Mouse (Mus musculus) cerebellum, adult 9-11 months (tissue): Measurements from ENCODE around the gene Ubtd1.

Experiments used
- DNase-seq: peaks from one replicate; pipeline ENCODE4 v3.0.0; 2022

Gene Ubtd1

DNA sequence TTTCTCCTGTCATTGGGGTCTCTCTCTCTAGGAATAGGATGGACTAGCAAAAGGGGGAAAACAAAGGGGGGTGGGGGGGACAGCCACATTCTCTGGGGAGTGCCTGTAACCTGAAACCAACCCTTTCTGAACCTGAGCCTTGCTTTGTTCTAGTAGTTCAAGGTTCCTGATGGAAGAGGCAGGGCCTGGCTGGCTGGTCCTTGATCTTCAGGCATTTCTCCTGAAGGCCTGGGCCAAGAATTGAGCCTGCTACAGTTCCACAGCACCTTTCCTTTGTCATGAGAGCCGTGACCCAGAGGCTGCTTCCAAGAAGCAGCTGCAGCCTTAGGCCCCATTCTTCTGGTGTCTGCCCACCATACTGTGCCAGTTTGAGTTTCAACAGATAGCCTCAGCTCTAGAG, 13.9 kb downstream of the Ubtd1 start:
- DNase-seq = no peak

DNA sequence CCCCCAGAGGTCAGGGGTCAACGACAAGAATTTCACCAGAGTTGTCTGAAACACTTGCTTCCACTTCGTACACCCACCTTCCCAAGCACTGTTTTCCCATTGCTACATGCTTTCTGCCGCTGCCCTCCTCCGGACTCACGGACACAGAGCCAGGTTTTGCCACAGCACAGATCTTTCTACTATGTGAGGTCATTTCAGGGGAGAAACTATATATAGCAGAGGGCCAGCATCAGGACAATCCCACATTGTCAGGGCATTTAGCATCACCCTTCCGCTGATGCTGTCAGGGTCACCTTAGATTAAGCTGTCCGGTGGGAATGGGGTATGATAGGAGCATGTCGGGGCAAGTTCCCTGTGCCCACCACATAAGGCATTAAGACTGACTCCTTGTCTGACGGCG, 15.5 kb downstream of the Ubtd1 start:
- no peak for DNase-seq

- DNase-seq = no peak
Measured at GRCm38 (mm10) chr19:41998770-41999548, 17.4 kb downstream of the Ubtd1 start.

DNA sequence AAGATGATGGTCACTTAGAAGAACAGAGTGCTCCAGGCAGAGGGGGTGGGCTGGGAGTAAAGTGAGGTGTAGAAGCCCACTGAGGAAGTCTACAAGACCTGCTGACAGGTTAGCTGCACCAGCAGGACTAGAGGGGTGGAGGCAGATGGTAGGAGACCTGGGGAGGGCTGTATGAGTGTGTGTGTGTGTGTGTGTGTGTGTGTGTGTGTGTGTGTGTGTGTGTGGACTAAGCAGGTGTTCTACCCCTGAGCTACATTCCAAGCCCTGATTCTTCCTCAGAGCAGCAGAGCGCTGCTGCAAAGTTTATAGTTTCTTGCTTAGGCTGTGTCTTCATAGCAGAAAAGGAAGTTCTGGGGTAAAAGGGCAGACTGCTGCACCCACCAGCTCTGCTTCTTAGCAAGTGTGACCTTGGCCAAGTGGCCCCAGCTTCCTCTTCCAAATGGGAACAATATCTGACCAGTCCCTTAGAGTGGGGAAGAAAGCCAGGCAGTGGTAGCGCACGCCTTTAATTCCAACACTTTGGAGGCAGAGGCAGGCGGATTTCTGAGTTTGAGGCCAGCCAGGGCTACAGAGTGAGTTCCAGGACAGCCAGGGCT, 18.2 kb downstream of the Ubtd1 start:
- DNase-seq = no peak

- no peak for DNase-seq
Measured at GRCm38 (mm10) chr19:42000446-42000958, 18.9 kb downstream of the Ubtd1 start.

DNA sequence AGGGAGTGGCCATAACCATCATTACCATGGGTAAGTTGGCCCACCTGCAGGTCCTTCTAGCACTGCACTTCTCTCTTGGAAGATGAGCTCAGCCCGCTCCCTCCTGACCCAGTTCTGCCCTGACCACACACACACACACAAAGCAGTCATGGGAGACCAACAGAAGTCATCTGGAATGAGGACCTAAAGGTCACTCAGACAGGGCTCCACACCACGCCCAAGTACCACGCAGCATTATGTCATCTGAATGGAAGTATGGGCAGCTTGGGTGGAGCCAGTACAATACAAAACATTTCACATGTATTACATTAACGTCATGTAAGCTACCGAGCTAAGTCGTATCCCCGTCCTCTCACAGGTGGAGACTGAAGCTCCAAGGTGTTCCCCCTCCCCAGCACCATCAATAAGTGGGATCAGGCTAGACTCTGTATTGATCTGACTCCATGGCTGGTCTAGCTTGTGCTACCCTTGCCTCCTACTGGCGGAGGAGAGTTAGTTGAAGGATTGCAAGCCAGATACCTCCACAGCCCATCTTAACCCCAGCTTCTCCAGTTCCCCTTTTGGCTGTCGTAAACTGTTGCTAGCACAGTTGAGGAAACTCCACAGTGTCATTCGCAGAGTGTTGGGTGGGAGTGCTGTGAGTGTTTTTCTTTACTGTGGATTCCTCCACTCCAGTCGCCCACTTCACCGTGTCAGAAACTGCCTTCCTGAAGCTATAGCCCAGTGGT, 19.9 kb downstream of the Ubtd1 start:
- DNase-seq = no peak

- no peak for DNase-seq
Measured at GRCm38 (mm10) chr19:42004258-42004657, 22.7 kb downstream of the Ubtd1 start.

DNA sequence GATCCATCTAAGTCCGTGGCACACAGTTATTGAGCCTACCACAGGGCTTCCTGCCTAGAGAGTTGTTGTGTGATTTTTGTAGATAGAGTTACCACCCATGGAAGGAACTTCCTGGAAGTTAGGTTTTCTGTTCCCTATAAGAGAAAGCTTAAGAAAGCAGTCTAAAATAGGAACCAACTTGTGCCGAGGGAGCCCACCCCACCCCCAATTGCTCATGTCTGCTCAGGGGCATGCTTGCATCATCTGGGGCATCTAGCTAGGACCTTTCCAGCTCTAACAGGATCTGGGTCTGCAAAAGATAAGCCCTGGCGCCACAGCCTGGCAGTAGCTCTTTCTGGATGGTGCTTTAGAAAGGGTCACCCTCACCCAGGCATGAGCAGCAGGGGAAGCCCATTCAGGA, 24.1 kb downstream of the Ubtd1 start:
- DNase-seq = no peak

GRCm38 (mm10) chr19:42006568-42006967, 25.0 kb downstream of the Ubtd1 start:
- no peak for DNase-seq

- no peak for DNase-seq
Measured at GRCm38 (mm10) chr19:42008586-42008985, 27.0 kb downstream of the Ubtd1 start.

DNA sequence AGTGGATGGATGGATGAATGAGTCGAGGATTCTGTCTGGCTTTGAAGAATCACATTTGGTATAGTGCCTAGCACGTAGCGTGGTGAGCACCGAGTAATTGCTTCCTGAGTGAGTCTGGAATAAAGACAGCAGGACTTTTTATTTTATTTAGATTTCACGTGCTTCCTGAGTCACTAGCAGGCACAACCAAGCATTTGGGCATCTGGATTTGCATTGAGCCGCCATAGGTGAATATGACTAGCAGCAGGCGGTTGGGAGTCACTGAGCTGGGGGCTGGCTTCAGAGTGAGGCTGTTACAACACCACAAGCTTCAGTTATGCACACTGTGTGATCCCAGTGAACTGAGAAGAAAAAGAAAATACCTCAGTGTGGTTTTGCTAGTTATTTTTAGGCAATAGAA, 27.5 kb downstream of the Ubtd1 start:
- DNase-seq = no peak

- no peak for DNase-seq
Measured at GRCm38 (mm10) chr19:42010436-42010835, 28.9 kb downstream of the Ubtd1 start.

- no peak for DNase-seq
Measured at GRCm38 (mm10) chr19:42011123-42011522, 29.6 kb downstream of the Ubtd1 start.

- no peak for DNase-seq
Measured at GRCm38 (mm10) chr19:42014231-42014825, 32.8 kb downstream of the Ubtd1 start.

DNA sequence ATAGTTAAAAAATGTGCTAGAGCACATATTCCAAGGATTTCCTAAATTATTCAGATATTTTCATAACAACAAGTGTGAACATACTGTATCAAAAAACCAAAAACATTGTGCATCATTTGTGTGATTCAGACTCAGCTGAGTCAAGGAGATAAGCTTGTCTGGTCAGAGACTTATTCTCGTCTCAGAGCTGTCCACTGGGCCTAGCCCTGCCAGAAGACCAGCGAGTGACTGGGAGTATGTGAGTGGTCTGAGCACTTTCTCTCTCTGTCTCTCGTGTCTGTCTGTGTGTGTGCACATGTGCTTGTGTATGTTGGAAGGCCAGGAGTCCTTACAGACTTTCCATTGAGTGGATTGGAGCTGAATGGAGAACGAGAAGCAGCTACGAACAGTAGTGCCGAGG, 33.4 kb downstream of the Ubtd1 start:
- DNase-seq = no peak

- DNase-seq = no peak
Measured at GRCm38 (mm10) chr19:42016251-42016650, 34.7 kb downstream of the Ubtd1 start.

GRCm38 (mm10) chr19:42016840-42017239, 35.3 kb downstream of the Ubtd1 start:
- DNase-seq = peak; percentile 68

DNA sequence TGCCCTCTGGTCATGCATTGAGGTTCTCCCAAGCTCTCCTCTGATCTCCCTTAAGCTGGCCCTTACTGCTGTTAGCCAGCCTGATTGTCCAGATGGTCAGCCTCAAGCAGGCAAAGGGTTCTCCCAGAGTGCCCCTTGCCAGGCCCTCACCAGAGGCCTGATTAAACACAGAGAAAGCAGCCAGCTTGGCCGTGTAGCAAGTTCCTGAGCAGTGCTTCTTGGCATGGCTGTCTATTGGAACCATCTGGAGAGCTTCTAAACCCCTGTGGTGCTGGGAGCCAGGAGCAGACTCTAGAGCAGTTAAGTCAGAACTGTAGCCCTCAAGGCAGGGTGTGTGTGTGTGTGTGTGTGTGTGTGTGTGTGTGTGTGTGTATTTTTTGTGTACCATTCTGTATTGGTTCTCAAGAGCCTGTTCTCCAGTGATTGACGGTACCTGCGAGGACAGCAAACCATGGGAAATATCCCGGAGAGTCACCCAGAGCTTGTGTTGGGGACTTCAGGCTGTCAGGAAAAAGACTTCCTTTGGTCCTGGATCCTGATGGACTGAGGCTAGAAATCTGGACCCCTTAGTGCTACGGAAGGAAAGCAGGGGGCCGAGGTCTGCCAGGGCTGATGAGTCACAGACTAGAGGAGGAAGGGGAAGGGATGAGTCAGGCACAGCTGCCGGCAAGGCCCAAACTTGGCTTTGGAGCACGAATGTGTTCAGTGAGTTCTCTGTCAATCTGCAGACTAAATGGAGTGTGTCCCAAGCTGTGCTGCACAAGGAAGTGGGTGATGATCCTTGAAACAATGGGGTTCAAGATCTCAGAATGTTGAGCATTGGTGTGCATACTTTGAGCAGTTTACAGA, 36.1 kb downstream of the Ubtd1 start:
- DNase-seq = peak; percentile 98

GRCm38 (mm10) chr19:42019011-42019522, 37.5 kb downstream of the Ubtd1 start:
- no peak for DNase-seq

DNA sequence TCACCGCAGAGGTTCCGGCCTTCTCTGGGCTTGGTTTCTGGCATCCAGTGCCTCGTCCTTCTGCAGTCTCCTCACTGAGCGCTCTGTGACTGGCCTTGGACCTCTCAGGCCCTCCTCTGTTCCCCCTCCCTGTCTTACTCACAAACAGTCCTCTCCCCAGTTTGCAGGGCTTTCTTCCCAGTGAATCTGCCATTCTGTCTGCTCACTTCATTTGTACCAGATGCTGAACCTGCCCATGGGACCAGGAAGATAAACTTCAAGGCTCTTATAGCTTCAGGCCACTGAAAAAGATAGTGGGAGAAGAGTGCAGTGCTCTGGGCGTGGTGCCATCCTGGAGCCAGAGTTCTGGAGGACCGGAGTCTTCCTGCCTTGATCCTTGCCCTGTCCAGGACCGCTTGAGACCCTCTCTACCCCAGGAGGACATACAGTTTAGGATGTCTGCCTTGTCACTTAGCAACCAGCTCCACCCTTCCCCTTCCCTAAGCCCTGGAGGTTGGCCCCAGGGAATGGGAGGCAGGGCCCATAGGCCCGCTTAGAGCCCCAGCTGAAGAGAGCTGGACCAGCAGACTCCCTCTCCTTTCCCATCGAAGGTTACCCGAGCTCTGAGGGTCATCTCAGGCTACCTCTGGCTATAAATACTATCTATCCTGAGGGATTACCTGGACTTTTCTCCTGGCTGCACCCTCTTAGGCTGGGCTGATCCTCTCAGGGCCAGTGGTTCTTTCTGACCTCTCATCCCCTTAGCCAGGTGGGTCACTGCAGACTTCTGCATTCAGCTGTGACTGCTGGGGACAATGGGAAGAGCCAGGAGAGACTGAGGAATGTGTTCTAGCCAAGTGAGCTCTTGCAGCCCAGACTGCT, 40.3 kb downstream of the Ubtd1 start:
- no peak for DNase-seq

DNA sequence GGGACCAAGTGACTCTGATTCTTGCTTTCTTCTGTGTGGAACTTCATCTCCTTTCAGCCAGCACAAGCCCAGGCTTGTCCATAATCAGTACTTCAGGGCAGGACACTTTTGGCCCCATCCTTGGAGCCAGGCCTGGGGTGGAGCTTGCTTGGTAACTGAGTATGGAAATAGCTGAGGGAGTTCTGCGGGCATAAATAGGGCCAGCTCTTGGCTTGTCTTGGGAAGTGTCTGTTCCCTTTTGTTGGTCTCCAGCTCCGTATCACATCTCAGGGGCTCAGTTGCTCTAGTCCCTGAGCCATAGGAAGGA, 40.9 kb downstream of the Ubtd1 start:
- no peak for DNase-seq
